Mouse (Mus musculus) bone marrow, adult 2 months (tissue): ENCODE data around the gene Grin2a.

ENCODE experiments used
- CTCF ChIP-seq: fragments of 200-500 bp; IDR thresholded peaks from 2 replicates; pipeline ENCODE4 v1.5.1; 2011; ENCODE audit warnings: low read length, control low read depth; ENCODE audit not compliant: control insufficient read depth, insufficient read depth
- POLR2A ChIP-seq: fragments of 200-500 bp; IDR thresholded peaks from 2 replicates; pipeline ENCODE4 v1.6.1; 2011; ENCODE audit warnings: low read depth, mild to moderate bottlenecking, control low read depth, low read length, borderline replicate concordance; ENCODE audit not compliant: control insufficient read depth

- TF ChIP-seq CTCF = no peak
- TF ChIP-seq POLR2A = no peak
Measured at GRCm38 (mm10) chr16:9959340-9959739, 36.0 kb downstream of the Grin2a start.
